Mouse (Mus musculus) erythroblast, embryonic 14.5 days (primary cell): ENCODE results near the gene Fut1.

Experiments used
- GATA1 ChIP-seq: IDR thresholded peaks from 2 replicates; pipeline ENCODE4 v1.6.1; 2012; ENCODE audit warnings: low read length, inconsistent platforms, mixed read lengths
- TAL1 ChIP-seq: IDR thresholded peaks from 3 replicates; pipeline ENCODE4 v1.6.1; 2012; ENCODE audit warnings: low read length, inconsistent platforms, mixed read lengths

DNA sequence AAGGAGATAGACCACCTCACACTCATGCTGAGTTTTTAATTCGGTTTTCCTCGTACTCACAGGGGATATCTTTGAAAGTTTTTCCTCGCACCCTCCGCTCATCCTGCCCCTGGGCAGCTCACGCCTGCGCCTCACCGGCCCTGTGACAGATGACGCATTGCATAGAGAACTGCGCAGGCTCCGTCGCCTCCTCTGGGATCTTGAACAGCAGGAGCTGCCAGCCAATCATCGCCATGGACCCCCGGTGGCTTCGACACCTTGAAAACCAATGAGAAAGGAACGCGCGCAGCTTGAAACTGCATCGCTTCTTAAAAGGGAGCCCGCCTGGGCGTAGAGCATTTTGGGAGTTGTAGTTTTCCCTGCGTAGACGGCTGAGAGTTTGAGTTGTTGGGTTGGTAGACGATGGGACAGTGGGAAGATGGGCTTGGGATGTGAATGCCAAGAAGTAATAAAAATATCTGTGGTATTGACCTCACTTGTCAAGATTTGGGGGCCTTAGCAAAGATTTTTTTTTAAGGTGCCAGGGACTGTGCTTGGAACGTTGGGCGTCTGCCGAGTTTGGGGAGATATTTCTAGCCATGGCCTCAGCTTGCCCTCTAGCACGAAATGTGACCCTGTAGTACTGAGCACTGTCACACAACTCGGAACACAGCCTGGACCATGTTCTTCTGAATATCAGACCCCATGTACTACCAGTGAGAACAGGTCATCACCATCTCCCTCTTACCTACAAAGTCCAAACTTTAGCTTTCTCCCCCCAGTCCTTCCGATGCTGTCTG is 21.7 kb downstream of the Fut1 start:
- TF ChIP-seq TAL1 (no peak), GATA1 (no peak)
